ENCODE assay signal across 9 mouse cellular contexts in the genomic region with DNA sequence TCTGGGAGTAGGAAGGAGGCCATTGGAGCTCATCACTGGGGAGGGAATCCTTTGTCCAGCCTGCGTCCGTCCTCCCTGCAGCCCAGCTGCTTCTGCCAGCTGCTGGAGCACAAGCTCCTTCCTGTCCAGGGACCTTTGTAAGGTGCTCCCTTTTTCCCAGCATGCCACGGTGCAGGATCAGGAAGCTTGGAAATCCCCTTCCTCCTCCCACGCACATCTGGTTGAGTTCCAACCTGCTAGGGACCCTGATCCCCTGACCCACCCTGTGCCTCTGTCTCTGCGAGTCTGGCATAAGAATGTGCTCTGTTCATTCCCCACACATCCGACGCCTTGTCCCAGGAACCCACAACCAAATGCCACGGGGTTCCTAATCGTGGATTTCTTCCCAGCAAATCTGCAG. TPM values are rescaled to one million over a fixed set of nuclear protein-coding genes. Genes with fewer than 3 reads are reported as not detected.
DNase-seq lines count a peak whose midpoint lies in the region; ATAC-seq and TF ChIP-seq lines count a peak whose summit lies in the region.
"Had no signal": no experiment of that assay in that cellular context is flagged by ENCODE, and none has a peak within 500 bp of the region (broad histone marks: within the 10 kb centered on the region; RNA-seq: fewer than 3 reads in every experiment).

No protein-coding gene starts in this region.

- peak overlapping the region; percentile 4; the same call in 1 of the 2 replicates for H3K4me3 ChIP-seq in lung, embryonic 16.5 days (ENCODE audit: low read length)
- H3K4me3 ChIP-seq in forebrain, embryonic 15.5 days: no peak overlapping the region
- no peak overlapping the region for H3K4me3 ChIP-seq in intestine, postnatal 0 days (ENCODE audit: low read depth, low read length)
- no peak overlapping the region for H3K4me3 ChIP-seq in neural tube, embryonic 14.5 days (ENCODE audit: low read depth, low read length)

- no peak for DNase-seq in lung, postnatal 4 days
- no peak for DNase-seq in gastrocnemius, adult 8-10 months (ENCODE audit: low spot score in 2 of 2)
- no peak for DNase-seq in right cerebral cortex, adult 2 months (ENCODE audit: low spot score in 2 of 2)

- no peak for ATAC-seq in lung, embryonic 16.5 days (ENCODE audit: low read depth)
- ATAC-seq in forebrain, embryonic 15.5 days (replicated peaks): no peak
- ATAC-seq in intestine, postnatal 0 days: no peak
- ATAC-seq in neural tube, embryonic 14.5 days (ENCODE audit: low read depth): no peak
- ATAC-seq in cerebellum, adult (ENCODE audit: insufficient number of reproducible peaks, low FRiP score, low TSS enrichment): no peak

- peak overlapping the region; percentile 97 for H3K27ac ChIP-seq in lung, embryonic 16.5 days (ENCODE audit: low read length)
- H3K27ac ChIP-seq in forebrain, embryonic 15.5 days (replicated peaks): peak overlapping the region; percentile 82
- peak overlapping the region; percentile 46; the same call in 1 of the 2 replicates for H3K27ac ChIP-seq in intestine, postnatal 0 days (ENCODE audit: low read depth, low read length)
- peak overlapping the region; percentile 46; the same call in 1 of the 2 replicates for H3K27ac ChIP-seq in neural tube, embryonic 14.5 days (ENCODE audit: low read depth, low read length)
- H3K27ac ChIP-seq: liver, embryonic 14.5 days had no signal

- no peaks in the 10 kb centered on the region for H3K27me3 ChIP-seq in lung, embryonic 16.5 days (ENCODE audit: control insufficient read depth, insufficient read depth, low read depth, low read length)
- H3K27me3 ChIP-seq in forebrain, embryonic 15.5 days: 0 out of 2 replicates have a peak, but pooled peaks cover 3% of the 10 kb centered on the region
- peaks cover 9% of the 10 kb centered on the region; the same call in 1 of the 2 replicates for H3K27me3 ChIP-seq in intestine, postnatal 0 days (replicated peaks; ENCODE audit: control insufficient read depth, insufficient read depth, low read length)
- H3K27me3 ChIP-seq in neural tube, embryonic 14.5 days (ENCODE audit: control insufficient read depth, insufficient read depth, low read length): 0 out of 2 replicates have a peak, but pooled peaks cover 2% of the 10 kb centered on the region

- no peak for TF ChIP-seq CTCF in intestine, postnatal 0 days (IDR thresholded peaks at IDR 0.05; ENCODE audit: low read depth)

- H3K36me3 ChIP-seq in lung, embryonic 16.5 days (ENCODE audit: control insufficient read depth, insufficient read depth, low read length): peaks cover 13% of the 10 kb centered on the region; the same call in 1 of the 2 replicates
- H3K36me3 ChIP-seq in forebrain, embryonic 15.5 days: peaks cover 15% of the 10 kb centered on the region; the same call in 1 of the 2 replicates
- H3K36me3 ChIP-seq in intestine, postnatal 0 days (ENCODE audit: control insufficient read depth, insufficient read depth): peaks cover 12% of the 10 kb centered on the region
- peaks cover 5% of the 10 kb centered on the region; the same call in 1 of the 2 replicates for H3K36me3 ChIP-seq in neural tube, embryonic 14.5 days (ENCODE audit: control insufficient read depth, insufficient read depth, low read length)

- 48% methylated on average over 9 of the region's 9 CpGs for WGBS in lung, embryonic 16.5 days
- 76% methylated on average over 9 of the region's 9 CpGs for WGBS in forebrain, embryonic 15.5 days
- 63% methylated on average over 9 of the region's 9 CpGs for WGBS in intestine, postnatal 0 days
- WGBS in neural tube, embryonic 14.5 days: 80% methylated on average over 9 of the region's 9 CpGs

- peak overlapping the region; percentile 52 for H3K4me2 ChIP-seq in lung, embryonic 16.5 days (ENCODE audit: low read depth, low read length)
- no peak overlapping the region for H3K4me2 ChIP-seq in forebrain, embryonic 15.5 days (replicated peaks)
- no peak overlapping the region for H3K4me2 ChIP-seq in intestine, postnatal 0 days (replicated peaks; ENCODE audit: low read depth)
- no peak overlapping the region for H3K4me2 ChIP-seq in neural tube, embryonic 14.5 days (ENCODE audit: low read depth, low read length)

- H3K9me3 ChIP-seq in lung, embryonic 16.5 days (ENCODE audit: control insufficient read depth, low read length): no peaks in the 10 kb centered on the region
- H3K9me3 ChIP-seq in forebrain, embryonic 15.5 days: no peaks in the 10 kb centered on the region
- H3K9me3 ChIP-seq in intestine, postnatal 0 days (ENCODE audit: control insufficient read depth): no peaks in the 10 kb centered on the region
- no peaks in the 10 kb centered on the region for H3K9me3 ChIP-seq in neural tube, embryonic 14.5 days (ENCODE audit: control insufficient read depth, low read length)

- H3K4me1 ChIP-seq in lung, embryonic 16.5 days (replicated peaks; ENCODE audit: control insufficient read depth, insufficient read depth, low read length): peaks cover 88% of the 10 kb centered on the region
- peaks cover 62% of the 10 kb centered on the region for H3K4me1 ChIP-seq in forebrain, embryonic 15.5 days
- peaks cover 29% of the 10 kb centered on the region for H3K4me1 ChIP-seq in intestine, postnatal 0 days (replicated peaks; ENCODE audit: control insufficient read depth, insufficient read depth, low read length)
- peaks cover 45% of the 10 kb centered on the region for H3K4me1 ChIP-seq in neural tube, embryonic 14.5 days (ENCODE audit: control insufficient read depth, insufficient read depth, low read length)

- peak overlapping the region; percentile 42; the same call in 1 of the 2 replicates for H3K9ac ChIP-seq in lung, embryonic 16.5 days (ENCODE audit: low read length)
- H3K9ac ChIP-seq in forebrain, embryonic 15.5 days (replicated peaks): no peak overlapping the region
- H3K9ac ChIP-seq in intestine, postnatal 0 days (ENCODE audit: low read depth, low read length): no peak overlapping the region
- H3K9ac ChIP-seq in neural tube, embryonic 14.5 days (replicated peaks; ENCODE audit: low read depth, low read length): no peak overlapping the region
- H3K9ac ChIP-seq: liver, embryonic 14.5 days had no signal

RNA-seq across cellular contexts. Expression of gene Smim24, which starts 18.1 kb away (rescaled TPM):
- polyA plus RNA-seq in lung, embryonic 16.5 days (2015; fragmentation: Nextera tagmentation; extraction: Ambion mirVana): 7.9 and 9.0 TPM in 2 replicates
- 1.2 and 1.8 TPM in 2 replicates for polyA plus RNA-seq in forebrain, embryonic 15.5 days (2015; fragmentation: Nextera tagmentation; extraction: Ambion mirVana)
- polyA plus RNA-seq in intestine, postnatal 0 days (2015; fragmentation: Nextera tagmentation; extraction: Ambion mirVana): 1,233 and 1,333 TPM in 2 replicates
- 1.3 and 2.0 TPM in 2 replicates for polyA plus RNA-seq in neural tube, embryonic 14.5 days (2014; fragmentation: Nextera tagmentation; extraction: Ambion mirVana)
- total RNA-seq in gastrocnemius, adult 8-10 months (2022): not detected

RNA-seq across cellular contexts. Expression of gene Gm48552, which starts 22.2 kb away (rescaled TPM):
- 1.2 and 1.7 TPM in 2 replicates for polyA plus RNA-seq in lung, embryonic 16.5 days (2015; fragmentation: Nextera tagmentation; extraction: Ambion mirVana)
- 2.9 and 3.1 TPM in 2 replicates for polyA plus RNA-seq in forebrain, embryonic 15.5 days (2015; fragmentation: Nextera tagmentation; extraction: Ambion mirVana)
- 0.31 TPM in 1 of 2 replicates, not detected in the other for polyA plus RNA-seq in intestine, postnatal 0 days (2015; fragmentation: Nextera tagmentation; extraction: Ambion mirVana)
- 2.0 and 4.4 TPM in 2 replicates for polyA plus RNA-seq in neural tube, embryonic 14.5 days (2014; fragmentation: Nextera tagmentation; extraction: Ambion mirVana)
- total RNA-seq in gastrocnemius, adult 8-10 months (2022): 1 to 10 TPM in 2 of 4 experiments, under 1 TPM in 1, not detected in 1; 0.43 to 1.1 (median 1.1) TPM

RNA-seq across cellular contexts. Expression of gene Gm48551, which starts 26.7 kb away (rescaled TPM):
- 3.0 and 3.1 TPM in 2 replicates for polyA plus RNA-seq in lung, embryonic 16.5 days (2015; fragmentation: Nextera tagmentation; extraction: Ambion mirVana)
- 5.4 and 6.6 TPM in 2 replicates for polyA plus RNA-seq in forebrain, embryonic 15.5 days (2015; fragmentation: Nextera tagmentation; extraction: Ambion mirVana)
- polyA plus RNA-seq in intestine, postnatal 0 days (2015; fragmentation: Nextera tagmentation; extraction: Ambion mirVana): 0.76 and 1.1 TPM in 2 replicates
- 4.3 and 6.3 TPM in 2 replicates for polyA plus RNA-seq in neural tube, embryonic 14.5 days (2014; fragmentation: Nextera tagmentation; extraction: Ambion mirVana)
- total RNA-seq in gastrocnemius, adult 8-10 months (2022): 1 to 10 TPM in 2 of 4 experiments, under 1 TPM in 2; 0.59 to 1.8 (median 1.1) TPM

RNA-seq across cellular contexts. Expression of gene Dohh, which starts 26.8 kb away (rescaled TPM):
- polyA plus RNA-seq in lung, embryonic 16.5 days (2015; fragmentation: Nextera tagmentation; extraction: Ambion mirVana): 71.4 and 73.1 TPM in 2 replicates
- polyA plus RNA-seq in forebrain, embryonic 15.5 days (2015; fragmentation: Nextera tagmentation; extraction: Ambion mirVana): 88.2 and 89.0 TPM in 2 replicates
- polyA plus RNA-seq in intestine, postnatal 0 days (2015; fragmentation: Nextera tagmentation; extraction: Ambion mirVana): 54.0 and 59.4 TPM in 2 replicates
- 61.0 and 68.0 TPM in 2 replicates for polyA plus RNA-seq in neural tube, embryonic 14.5 days (2014; fragmentation: Nextera tagmentation; extraction: Ambion mirVana)
- total RNA-seq in gastrocnemius, adult 8-10 months (2022): 10 to 100 TPM; 46.5 to 50.1 (median 47.4) TPM

RNA-seq across cellular contexts. Expression of gene Fzr1, which starts 32.7 kb away (rescaled TPM):
- polyA plus RNA-seq in lung, embryonic 16.5 days (2015; fragmentation: Nextera tagmentation; extraction: Ambion mirVana): 95.4 and 105 TPM in 2 replicates
- 133 and 135 TPM in 2 replicates for polyA plus RNA-seq in forebrain, embryonic 15.5 days (2015; fragmentation: Nextera tagmentation; extraction: Ambion mirVana)
- polyA plus RNA-seq in intestine, postnatal 0 days (2015; fragmentation: Nextera tagmentation; extraction: Ambion mirVana): 40.8 and 45.2 TPM in 2 replicates
- polyA plus RNA-seq in neural tube, embryonic 14.5 days (2014; fragmentation: Nextera tagmentation; extraction: Ambion mirVana): 114 and 125 TPM in 2 replicates
- 10 to 100 TPM; 14.8 to 18.5 (median 16.6) TPM for total RNA-seq in gastrocnemius, adult 8-10 months (2022)

Comparison
In these comparisons a context has a peak if more than half of its experiments do, and no peak if none do; other contexts are left out.
1. H3K27ac ChIP-seq: peak in every context shown above with its lines; median percentile 97 in lung, embryonic 16.5 days; 82 in forebrain, embryonic 15.5 days; 46 in intestine, postnatal 0 days; 46 in neural tube, embryonic 14.5 days.
2. RNA of gene Smim24, which starts 18.1 kb away (polyA plus RNA-seq): 1,233 to 1,333 TPM in intestine, postnatal 0 days; 7.9 to 9.0 TPM in lung, embryonic 16.5 days, 1.3 to 2.0 TPM in neural tube, embryonic 14.5 days and 1.2 to 1.8 TPM in forebrain, embryonic 15.5 days; every median in the first group is over 100 times any median in the second.